In genomic region chr8:126300350-126300749, GRCm38 (mm10) we compare ENCODE assay signal across 15 mouse cellular contexts. TPM values are rescaled to one million over a fixed set of nuclear protein-coding genes. Genes with fewer than 3 reads are reported as not detected.
"Had no signal": no experiment of that assay in that cellular context is flagged by ENCODE, and none has a peak within 500 bp of the region (broad histone marks: within the 10 kb centered on the region; RNA-seq: fewer than 3 reads in every experiment).

No protein-coding gene starts in this region.

- H3K4me3 ChIP-seq: limb, embryonic 13.5 days; midbrain, embryonic 12.5 days; myocyte; neural tube, embryonic 12.5 days had no signal

- H3K36me3 ChIP-seq: limb, embryonic 13.5 days; midbrain, embryonic 12.5 days; neural tube, embryonic 12.5 days had no signal

- H3K9ac ChIP-seq: limb, embryonic 13.5 days; liver, embryonic 14.5 days; midbrain, embryonic 12.5 days; neural tube, embryonic 12.5 days had no signal

- DNase-seq: kidney, postnatal 10 days; kidney, postnatal 4 days; left cerebral cortex, postnatal 4 days; lung, adult 18-20 months; right cerebral cortex, postnatal 4 days; spleen, adult 18-20 months; thymus, adult 18-20 months; thymus, postnatal 14 days had no signal

- H3K9me3 ChIP-seq: limb, embryonic 13.5 days; midbrain, embryonic 12.5 days; neural tube, embryonic 12.5 days had no signal

- H3K27ac ChIP-seq: limb, embryonic 13.5 days; liver, embryonic 14.5 days; midbrain, embryonic 12.5 days; neural tube, embryonic 12.5 days had no signal

- H3K4me2 ChIP-seq: midbrain, embryonic 12.5 days; neural tube, embryonic 12.5 days had no signal

RNA-seq across cellular contexts. Expression of gene Slc35f3, which starts 2.0 kb away (rescaled TPM):
- total RNA-seq: liver, adult 2 months; megakaryocyte-erythroid progenitor cell, adult 5-6 weeks had no signal
- polyA plus RNA-seq: liver, adult 2 months; liver, embryonic 14.5 days had no signal
